Mouse (Mus musculus): ENCODE measurements at regions not wholly inside any gene's neighbourhood (a gene's known extent, or its start where the extent isn't known, plus 50 kb on each side); places are given as distances from the start of the nearest gene placed in this dataset.

- DNase-seq, result no peak
Measured at GRCm38 (mm10) chr16:24177564-24177963, 188.9 kb upstream of the Bcl6 start.

GRCm38 (mm10) chr16:24177131-24177530 is 188.5 kb upstream of the Bcl6 start:
- no peak for DNase-seq

- DNase-seq, result peak; percentile 79
Measured at GRCm38 (mm10) chr16:24176057-24176456, 187.4 kb upstream of the Bcl6 start.

GRCm38 (mm10) chr16:24175235-24175760 is 186.6 kb upstream of the Bcl6 start:
- no peak for DNase-seq

- no peak for DNase-seq
Measured at GRCm38 (mm10) chr16:24174595-24174994, 185.9 kb upstream of the Bcl6 start.

GRCm38 (mm10) chr16:24173783-24174518 is 185.3 kb upstream of the Bcl6 start:
- no peak for DNase-seq

GRCm38 (mm10) chr16:24172653-24173052 is 184.0 kb upstream of the Bcl6 start:
- no peak for DNase-seq

GRCm38 (mm10) chr16:24172065-24172464 is 183.4 kb upstream of the Bcl6 start:
- no peak for DNase-seq

- DNase-seq, result no peak
Measured at GRCm38 (mm10) chr16:24171161-24171560, 182.5 kb upstream of the Bcl6 start.

- no peak for DNase-seq
Measured at GRCm38 (mm10) chr16:24166496-24166895, 177.8 kb upstream of the Bcl6 start.

- peak; percentile 15 for DNase-seq
Measured at GRCm38 (mm10) chr16:24165461-24166081, 176.9 kb upstream of the Bcl6 start.

- DNase-seq, result no peak
Measured at GRCm38 (mm10) chr16:24160705-24161285, 172.1 kb upstream of the Bcl6 start.

- no peak for DNase-seq
Measured at GRCm38 (mm10) chr16:24159336-24159735, 170.7 kb upstream of the Bcl6 start.

GRCm38 (mm10) chr16:24157753-24158152 is 169.1 kb upstream of the Bcl6 start:
- DNase-seq, result no peak

- peak; percentile 55 for DNase-seq
Measured at GRCm38 (mm10) chr16:24156729-24157430, 168.2 kb upstream of the Bcl6 start.

GRCm38 (mm10) chr16:24154816-24155357 is 166.2 kb upstream of the Bcl6 start:
- DNase-seq, result no peak

GRCm38 (mm10) chr16:24153943-24154342 is 165.3 kb upstream of the Bcl6 start:
- no peak for DNase-seq

- no peak for DNase-seq
Measured at GRCm38 (mm10) chr16:24151831-24152247, 163.2 kb upstream of the Bcl6 start.

GRCm38 (mm10) chr16:24151178-24151725 is 162.6 kb upstream of the Bcl6 start:
- DNase-seq, result no peak

GRCm38 (mm10) chr16:24150512-24150911 is 161.9 kb upstream of the Bcl6 start:
- DNase-seq, result no peak

GRCm38 (mm10) chr16:24149441-24149840 is 160.8 kb upstream of the Bcl6 start:
- no peak for DNase-seq

- DNase-seq, result no peak
Measured at GRCm38 (mm10) chr16:24143894-24144293, 155.2 kb upstream of the Bcl6 start.
